Mouse (Mus musculus): ENCODE results near the gene Ppp1r17. TPM values are rescaled to one million over a fixed set of nuclear protein-coding genes. Genes with fewer than 3 reads are reported as not detected.

The Ppp1r17 gene
- polyA plus RNA-seq, 1 experiment: not detected

- TF ChIP-seq GATA1 (IDR thresholded peaks at IDR 0.05; ENCODE audit: borderline replicate concordance, low read length) (no peak), FLI1 (IDR thresholded peaks at IDR 0.05; ENCODE audit: low read length) (no peak)
- Histone ChIP-seq H3K4me3 (replicated peaks) (no peak overlapping the region), H3K9me3 (no peaks in the 10 kb centered on the region), H3K4me1 (no peaks in the 10 kb centered on the region), H3K36me3 (replicated peaks; ENCODE audit: low read length) (no peaks in the 10 kb centered on the region), H3K27me3 (replicated peaks) (no peaks in the 10 kb centered on the region)
Observed at GRCm38 (mm10) chr6:56032231-56032630, 14.9 kb downstream of the Ppp1r17 start.

GRCm38 (mm10) chr6:56035054-56035453, 17.8 kb downstream of the Ppp1r17 start:
- TF ChIP-seq FLI1 (IDR thresholded peaks at IDR 0.05; ENCODE audit: low read length): no peak
- Histone ChIP-seq H3K36me3 (replicated peaks; ENCODE audit: low read length) (no peaks in the 10 kb centered on the region), H3K4me3 (replicated peaks) (no peak overlapping the region), H3K4me1 (no peaks in the 10 kb centered on the region), H3K9me3 (no peaks in the 10 kb centered on the region), H3K27me3 (replicated peaks) (no peaks in the 10 kb centered on the region)

GRCm38 (mm10) chr6:56039476-56040055, 22.3 kb downstream of the Ppp1r17 start:
- Histone ChIP-seq H3K4me3 (replicated peaks) (no peak overlapping the region), H3K27me3 (replicated peaks) (no peaks in the 10 kb centered on the region), H3K9me3 (no peaks in the 10 kb centered on the region), H3K4me1 (no peaks in the 10 kb centered on the region), H3K36me3 (replicated peaks; ENCODE audit: low read length) (no peaks in the 10 kb centered on the region)
- TF ChIP-seq FLI1 (IDR thresholded peaks at IDR 0.05; ENCODE audit: low read length) (no peak), GATA1 (IDR thresholded peaks at IDR 0.05; ENCODE audit: borderline replicate concordance, low read length) (no peak)

GRCm38 (mm10) chr6:56044270-56044669, 27.0 kb downstream of the Ppp1r17 start:
- no peaks in the 10 kb centered on the region for H3K4me1 ChIP-seq
- H3K27me3 ChIP-seq (replicated peaks): no peaks in the 10 kb centered on the region
- H3K36me3 ChIP-seq (replicated peaks; ENCODE audit: low read length): no peaks in the 10 kb centered on the region
- TF ChIP-seq GATA1 (IDR thresholded peaks at IDR 0.05; ENCODE audit: borderline replicate concordance, low read length) (no peak), FLI1 (IDR thresholded peaks at IDR 0.05; ENCODE audit: low read length) (no peak)
- H3K9me3 ChIP-seq: no peaks in the 10 kb centered on the region
- no peak overlapping the region for H3K4me3 ChIP-seq (replicated peaks)

- no peaks in the 10 kb centered on the region for H3K4me1 ChIP-seq
- no peak overlapping the region for H3K4me3 ChIP-seq (replicated peaks)
- TF ChIP-seq GATA1 (IDR thresholded peaks at IDR 0.05; ENCODE audit: borderline replicate concordance, low read length): no peak
- no peak for TF ChIP-seq FLI1 (IDR thresholded peaks at IDR 0.05; ENCODE audit: low read length)
- no peaks in the 10 kb centered on the region for H3K36me3 ChIP-seq (replicated peaks; ENCODE audit: low read length)
- H3K9me3 ChIP-seq: no peaks in the 10 kb centered on the region
- no peaks in the 10 kb centered on the region for H3K27me3 ChIP-seq (replicated peaks)
Observed at GRCm38 (mm10) chr6:56044716-56045115, 27.4 kb downstream of the Ppp1r17 start.

GRCm38 (mm10) chr6:56048580-56048979, 31.3 kb downstream of the Ppp1r17 start:
- Histone ChIP-seq H3K36me3 (replicated peaks; ENCODE audit: low read length) (no peaks in the 10 kb centered on the region), H3K27me3 (replicated peaks) (no peaks in the 10 kb centered on the region), H3K4me3 (replicated peaks) (no peak overlapping the region), H3K9me3 (no peaks in the 10 kb centered on the region), H3K4me1 (no peaks in the 10 kb centered on the region)
- no peak for TF ChIP-seq FLI1 (IDR thresholded peaks at IDR 0.05; ENCODE audit: low read length)
- TF ChIP-seq GATA1 (IDR thresholded peaks at IDR 0.05; ENCODE audit: borderline replicate concordance, low read length): no peak

GRCm38 (mm10) chr6:56049104-56049503, 31.8 kb downstream of the Ppp1r17 start:
- H3K4me3 ChIP-seq (replicated peaks): no peak overlapping the region
- TF ChIP-seq FLI1 (IDR thresholded peaks at IDR 0.05; ENCODE audit: low read length): no peak
- TF ChIP-seq GATA1 (IDR thresholded peaks at IDR 0.05; ENCODE audit: borderline replicate concordance, low read length): no peak
- no peaks in the 10 kb centered on the region for H3K36me3 ChIP-seq (replicated peaks; ENCODE audit: low read length)
- H3K9me3 ChIP-seq: no peaks in the 10 kb centered on the region
- H3K4me1 ChIP-seq: no peaks in the 10 kb centered on the region
- no peaks in the 10 kb centered on the region for H3K27me3 ChIP-seq (replicated peaks)

- Histone ChIP-seq H3K4me3 (replicated peaks) (no peak overlapping the region), H3K9me3 (peaks cover 4% of the 10 kb centered on the region; the same call in 1 of the 2 replicates), H3K36me3 (replicated peaks; ENCODE audit: low read length) (no peaks in the 10 kb centered on the region), H3K27me3 (replicated peaks) (no peaks in the 10 kb centered on the region), H3K4me1 (no peaks in the 10 kb centered on the region)
- TF ChIP-seq GATA1 (IDR thresholded peaks at IDR 0.05; ENCODE audit: borderline replicate concordance, low read length) (no peak), FLI1 (IDR thresholded peaks at IDR 0.05; ENCODE audit: low read length) (no peak)
Observed at GRCm38 (mm10) chr6:56063736-56064135, 46.4 kb downstream of the Ppp1r17 start.

GRCm38 (mm10) chr6:56066632-56067282, 49.5 kb downstream of the Ppp1r17 start:
- Histone ChIP-seq H3K27me3 (replicated peaks) (no peaks in the 10 kb centered on the region), H3K9me3 (no peaks in the 10 kb centered on the region), H3K4me3 (replicated peaks) (no peak overlapping the region), H3K36me3 (replicated peaks; ENCODE audit: low read length) (no peaks in the 10 kb centered on the region), H3K4me1 (no peaks in the 10 kb centered on the region)
- no peak for TF ChIP-seq GATA1 (IDR thresholded peaks at IDR 0.05; ENCODE audit: borderline replicate concordance, low read length)
- TF ChIP-seq FLI1 (IDR thresholded peaks at IDR 0.05; ENCODE audit: low read length): no peak

- Histone ChIP-seq H3K4me1 (no peaks in the 10 kb centered on the region), H3K9me3 (no peaks in the 10 kb centered on the region)
- TF ChIP-seq GATA1 (IDR thresholded peaks at IDR 0.05; ENCODE audit: borderline replicate concordance, low read length) (no peak), FLI1 (IDR thresholded peaks at IDR 0.05; ENCODE audit: low read length) (no peak)
Observed at GRCm38 (mm10) chr6:56068516-56068915, 51.2 kb downstream of the Ppp1r17 start.

More at GRCm38 (mm10) chr6:56068516-56068915, 51.2 kb downstream of the Ppp1r17 start:
- Histone ChIP-seq H3K36me3 (replicated peaks; ENCODE audit: low read length) (no peaks in the 10 kb centered on the region), H3K27me3 (replicated peaks) (no peaks in the 10 kb centered on the region), H3K4me3 (replicated peaks) (no peak overlapping the region)

All from megakaryocyte, embryonic 14.5 days (primary cell).